Mouse (Mus musculus) forebrain, embryonic 13.5 days (tissue): ENCODE measurements at regions not wholly inside any gene's neighbourhood (a gene's known extent, or its start where the extent isn't known, plus 50 kb on each side); places are given as distances from the start of the nearest gene placed in this dataset.
"Not testable (repeated sequence)": the region's sequence is repeated elsewhere in the genome, so short reads cannot be mapped to it uniquely, and the experiment has no call there.

Source experiments
- ATAC-seq: fragments of 200-750 bp; cut with Nextera tagmentation; 2 replicates; pipeline ENCODE4 v1.8.0; 2017
- H3K27ac ChIP-seq: fragments of 300-500 bp; sonication (generic); 2 replicates; pipeline ENCODE4 v1.5.1; 2015; ENCODE audit warnings: inconsistent platforms, mild to moderate bottlenecking, moderate library complexity
- H3K27me3 ChIP-seq: fragments of 300-500 bp; sonication (generic); 2 replicates; pipeline ENCODE4 v1.6.1; 2015; ENCODE audit warnings: mild to moderate bottlenecking, inconsistent platforms
- H3K36me3 ChIP-seq: fragments of 300-500 bp; sonication (generic); 2 replicates; pipeline ENCODE4 v1.6.1; 2015; ENCODE audit warnings: mild to moderate bottlenecking, inconsistent platforms; ENCODE audit not compliant: poor library complexity, severe bottlenecking
- H3K4me1 ChIP-seq: fragments of 300-500 bp; sonication (generic); 2 replicates; pipeline ENCODE4 v1.6.1; 2015; ENCODE audit warnings: inconsistent platforms
- H3K4me2 ChIP-seq: fragments of 300-500 bp; sonication (generic); 2 replicates; pipeline ENCODE4 v1.6.1; 2015; ENCODE audit warnings: inconsistent platforms, mild to moderate bottlenecking, moderate library complexity
- H3K4me3 ChIP-seq: fragments of 300-500 bp; sonication (generic); 2 replicates; pipeline ENCODE4 v1.5.1; 2015; ENCODE audit warnings: mild to moderate bottlenecking, inconsistent platforms
- H3K9ac ChIP-seq: fragments of 300-500 bp; sonication (generic); 2 replicates; pipeline ENCODE4 v1.6.1; 2015; ENCODE audit warnings: mild to moderate bottlenecking, inconsistent platforms
- H3K9me3 ChIP-seq: fragments of 300-500 bp; sonication (generic); replicated peaks from 2 replicates; pipeline ENCODE4 v1.6.1; 2016; ENCODE audit warnings: inconsistent platforms
- WGBS: fragments of 180-500 bp; shearing (Covaris S2); methylation state at CpG from one replicate; pipeline ENCODE4 v1.1.7; 2015; 5-methylcytosine and 5-hydroxymethylcytosine counted together

DNA sequence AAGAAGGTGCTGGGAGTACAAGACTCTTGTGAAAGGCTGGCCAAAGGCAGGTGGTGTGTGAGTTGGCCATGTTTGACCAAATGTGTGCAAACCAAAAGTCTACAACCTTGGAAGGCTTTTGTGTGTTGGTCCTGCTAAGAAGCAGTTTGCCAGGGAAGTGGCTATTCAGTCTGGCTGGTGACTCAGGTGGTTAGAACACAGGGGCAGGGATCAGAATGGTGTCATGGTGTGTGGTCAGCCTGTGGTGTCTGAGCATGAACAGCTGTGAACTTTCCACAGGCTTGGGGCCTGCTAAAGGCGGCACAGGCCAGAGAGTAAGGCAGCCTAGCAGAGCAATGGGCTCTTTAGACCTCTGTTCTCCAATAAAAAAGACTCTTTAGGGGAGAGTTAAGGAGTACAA, 171.6 kb upstream of the Klf14 start:
- Histone ChIP-seq H3K36me3 (no peaks in the 10 kb centered on the region), H3K27ac (no peak overlapping the region), H3K4me1 (0 out of 2 replicates have a peak, but pooled peaks cover 3% of the 10 kb centered on the region), H3K4me2 (no peak overlapping the region), H3K4me3 (no peak overlapping the region), H3K9me3 (peaks cover 7% of the 10 kb centered on the region; the same call in 1 of the 2 replicates), H3K9ac (no peak overlapping the region), H3K27me3 (no peaks in the 10 kb centered on the region)
- ATAC-seq = no peak
- 91% methylated on average over 1 of the region's 1 CpGs for WGBS

DNA sequence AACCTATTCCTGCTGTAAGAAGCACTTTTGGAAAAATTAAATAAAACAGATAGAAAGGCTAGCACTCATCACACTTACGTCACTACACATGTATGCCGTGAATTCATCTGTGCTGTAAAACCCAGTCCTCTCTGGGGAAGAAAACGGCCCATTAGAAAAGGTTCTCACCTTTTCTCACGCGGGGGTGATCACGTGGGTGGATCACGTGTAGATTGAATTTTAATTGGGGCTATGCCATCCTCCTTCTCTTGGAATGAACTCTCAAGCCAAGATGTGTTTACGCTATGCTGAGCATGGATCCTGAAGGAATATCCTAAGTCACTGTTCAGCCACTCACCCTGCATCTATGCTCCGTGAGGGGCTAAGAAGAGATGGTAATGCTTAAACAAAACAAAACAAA, 172.8 kb upstream of the Klf14 start:
- no peaks in the 10 kb centered on the region for H3K36me3 ChIP-seq
- no peak overlapping the region for H3K4me3 ChIP-seq
- ATAC-seq = no peak
- H3K4me2 ChIP-seq = no peak overlapping the region
- H3K4me1 ChIP-seq = peaks cover 6% of the 10 kb centered on the region; the same call in 1 of the 2 replicates
- no peak overlapping the region for H3K27ac ChIP-seq
- WGBS = 76% methylated on average over 9 of the region's 9 CpGs
- H3K9ac ChIP-seq = no peak overlapping the region
- H3K9me3 ChIP-seq = peaks cover 7% of the 10 kb centered on the region; the same call in 1 of the 2 replicates
- no peaks in the 10 kb centered on the region for H3K27me3 ChIP-seq

DNA sequence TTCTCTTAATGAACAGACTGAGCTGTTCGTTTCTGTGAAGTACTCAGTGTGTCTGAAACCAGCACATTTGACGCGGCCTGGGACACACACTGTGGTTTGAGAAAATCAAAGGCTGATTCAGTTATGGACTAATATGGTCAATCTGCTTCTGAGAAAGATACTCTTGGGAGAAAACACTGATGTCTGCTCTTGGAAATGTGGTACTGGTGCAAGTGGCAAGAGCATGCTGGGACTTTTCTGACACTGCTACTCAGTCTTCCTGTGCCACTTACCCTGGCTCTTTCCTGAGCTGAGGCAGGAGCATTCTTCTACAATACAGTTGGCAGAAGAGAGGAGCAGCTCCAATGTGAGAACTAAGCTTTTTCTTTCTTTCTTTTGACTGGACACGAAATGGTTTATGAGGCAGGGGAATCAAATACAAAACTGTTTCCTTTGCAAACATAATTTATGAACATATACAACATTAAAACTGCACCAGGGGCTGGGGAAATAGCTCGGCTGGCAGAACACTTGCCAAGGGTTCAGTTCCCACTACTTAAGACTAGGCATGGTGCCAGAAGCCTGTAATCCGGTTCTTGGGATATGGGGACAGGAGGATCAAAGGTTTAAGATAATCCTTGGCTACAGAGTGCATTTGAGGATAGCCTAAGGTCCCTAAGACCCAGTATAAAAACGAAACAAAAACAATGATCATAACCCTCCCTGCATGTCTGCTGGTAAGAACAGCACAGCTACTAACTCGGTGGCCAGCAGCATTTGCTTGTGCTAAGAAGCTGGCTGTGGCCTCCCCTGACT, 173.7 kb upstream of the Klf14 start:
- no peak overlapping the region for H3K27ac ChIP-seq
- H3K36me3 ChIP-seq = no peaks in the 10 kb centered on the region
- H3K9ac ChIP-seq = no peak overlapping the region
- WGBS = 74% methylated on average over 8 of the region's 8 CpGs
- peaks cover 7% of the 10 kb centered on the region; the same call in 1 of the 2 replicates for H3K9me3 ChIP-seq
- H3K4me2 ChIP-seq = no peak overlapping the region
- peaks cover 7% of the 10 kb centered on the region; the same call in 1 of the 2 replicates for H3K4me1 ChIP-seq
- no peaks in the 10 kb centered on the region for H3K27me3 ChIP-seq
- H3K4me3 ChIP-seq = no peak overlapping the region
- ATAC-seq = no peak

DNA sequence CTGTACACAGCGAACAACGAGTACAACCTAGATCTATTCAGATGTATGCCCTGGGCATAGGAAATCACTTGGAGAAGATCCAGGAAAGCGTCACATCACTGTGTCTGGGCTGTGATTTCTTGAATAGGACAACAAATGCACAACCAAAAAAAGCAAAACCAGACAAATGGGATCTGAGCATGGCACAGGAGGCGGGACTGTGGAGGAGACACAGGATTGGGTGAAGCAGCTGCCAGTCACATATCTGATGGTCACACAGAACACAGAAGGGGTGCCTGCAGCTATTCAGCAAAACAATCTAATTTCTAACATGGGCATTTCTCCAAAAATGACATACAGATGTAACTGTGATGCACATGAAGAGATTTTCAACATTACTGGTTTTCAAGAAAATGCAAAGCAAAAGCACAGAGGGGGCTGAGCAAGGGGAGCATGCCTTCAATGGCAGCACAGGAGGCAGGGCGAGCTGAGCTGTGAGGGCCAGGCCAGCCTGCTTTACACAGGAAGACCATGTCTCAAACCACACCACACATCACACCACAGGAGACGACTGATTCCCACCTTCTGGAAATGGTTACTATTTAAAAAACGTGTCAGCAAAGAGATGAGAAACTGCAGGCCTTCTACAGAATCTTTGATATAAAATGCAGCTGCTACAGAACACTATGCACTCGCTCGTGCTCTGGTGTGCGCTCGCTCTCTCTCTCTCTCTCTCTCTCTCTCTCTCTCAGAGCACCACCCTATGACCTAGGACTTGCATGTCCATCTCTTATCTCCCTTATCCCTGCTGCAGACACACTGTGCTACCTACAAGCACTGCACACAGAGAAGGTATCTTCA, 175.2 kb upstream of the Klf14 start:
- H3K36me3 ChIP-seq = no peaks in the 10 kb centered on the region
- H3K4me1 ChIP-seq = peaks cover 7% of the 10 kb centered on the region; the same call in 1 of the 2 replicates
- H3K9ac ChIP-seq = no peak overlapping the region
- H3K9me3 ChIP-seq = peaks cover 7% of the 10 kb centered on the region; the same call in 1 of the 2 replicates
- WGBS = 85% methylated on average over 11 of the region's 11 CpGs
- H3K4me3 ChIP-seq = no peak overlapping the region
- H3K27ac ChIP-seq = no peak overlapping the region
- H3K27me3 ChIP-seq = no peaks in the 10 kb centered on the region
- peak; percentile 53 for ATAC-seq
- no peak overlapping the region for H3K4me2 ChIP-seq

DNA sequence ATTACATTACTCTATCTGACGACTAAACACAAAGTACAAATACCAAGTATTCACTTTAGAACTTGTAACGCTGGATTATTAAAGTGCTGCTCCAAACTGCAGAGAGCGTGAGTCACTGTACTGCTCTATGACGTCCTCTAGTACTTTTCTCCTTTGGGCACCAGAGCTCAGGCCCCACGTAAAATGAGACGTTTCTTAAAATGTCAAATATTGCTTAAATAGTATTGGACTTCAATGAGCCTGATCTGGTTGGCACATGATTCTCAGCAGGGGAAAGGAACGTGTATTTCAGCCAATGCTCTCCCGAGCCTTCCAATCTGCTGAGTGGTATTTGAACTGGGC, 175.8 kb upstream of the Klf14 start:
- Histone ChIP-seq H3K9me3 (peaks cover 7% of the 10 kb centered on the region; the same call in 1 of the 2 replicates), H3K9ac (no peak overlapping the region), H3K36me3 (no peaks in the 10 kb centered on the region), H3K4me2 (no peak overlapping the region), H3K4me1 (peaks cover 7% of the 10 kb centered on the region; the same call in 1 of the 2 replicates), H3K27ac (no peak overlapping the region), H3K4me3 (no peak overlapping the region), H3K27me3 (no peaks in the 10 kb centered on the region)
- no peak for ATAC-seq
- WGBS = 87% methylated on average over 8 of the region's 8 CpGs

DNA sequence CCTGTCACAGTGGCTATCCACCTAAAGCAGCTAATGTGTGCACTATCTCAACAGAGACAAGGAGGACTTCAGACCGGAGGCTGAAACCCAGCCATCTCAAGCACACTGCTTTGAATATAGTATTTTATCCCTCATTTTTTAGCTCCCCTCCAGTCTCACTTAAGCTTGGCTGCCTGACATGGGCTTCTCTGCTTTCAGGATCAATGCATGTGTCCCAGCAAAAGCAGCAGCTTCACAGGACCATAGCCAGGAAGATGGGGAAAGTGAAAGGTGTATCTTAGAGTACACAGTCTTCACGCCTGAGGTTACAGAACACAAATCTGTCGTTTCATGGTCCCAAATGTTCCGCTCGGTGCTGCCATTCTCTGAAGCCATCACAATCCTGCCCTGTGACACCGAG, 176.7 kb upstream of the Klf14 start:
- ATAC-seq = no peak
- no peaks in the 10 kb centered on the region for H3K27me3 ChIP-seq
- H3K4me1 ChIP-seq = peaks cover 7% of the 10 kb centered on the region; the same call in 1 of the 2 replicates
- no peaks in the 10 kb centered on the region for H3K36me3 ChIP-seq
- WGBS = 78% methylated on average over 6 of the region's 6 CpGs
- H3K27ac ChIP-seq = no peak overlapping the region
- H3K9ac ChIP-seq = no peak overlapping the region
- H3K4me2 ChIP-seq = no peak overlapping the region
- peaks cover 7% of the 10 kb centered on the region; the same call in 1 of the 2 replicates for H3K9me3 ChIP-seq
- no peak overlapping the region for H3K4me3 ChIP-seq

DNA sequence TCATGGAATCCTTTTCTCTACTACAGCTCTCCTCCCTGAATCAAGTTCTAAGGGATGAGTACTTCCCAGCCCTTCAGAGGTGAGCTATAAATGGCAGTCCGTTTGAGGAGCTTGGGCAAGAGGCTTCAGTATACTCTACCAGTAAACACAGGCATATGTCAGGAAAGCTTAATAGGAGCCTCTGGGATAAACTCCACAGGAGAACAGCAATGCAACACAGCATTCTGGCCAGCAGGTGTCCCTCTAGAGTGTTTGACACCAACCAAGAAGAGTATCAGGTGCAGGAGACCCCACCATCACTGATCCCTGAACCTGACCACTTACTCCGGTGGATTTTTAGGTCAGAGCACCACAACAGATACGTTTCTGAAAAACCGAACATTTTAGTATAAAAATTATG, 178.0 kb upstream of the Klf14 start:
- H3K9me3 ChIP-seq = peaks cover 7% of the 10 kb centered on the region; the same call in 1 of the 2 replicates
- H3K27ac ChIP-seq = no peak overlapping the region
- H3K4me2 ChIP-seq = no peak overlapping the region
- no peak overlapping the region for H3K4me3 ChIP-seq
- no peaks in the 10 kb centered on the region for H3K36me3 ChIP-seq
- no peaks in the 10 kb centered on the region for H3K27me3 ChIP-seq
- peak; percentile 33; the same call in 1 of the 2 replicates for ATAC-seq
- no peak overlapping the region for H3K9ac ChIP-seq
- peaks cover 7% of the 10 kb centered on the region; the same call in 1 of the 2 replicates for H3K4me1 ChIP-seq
- WGBS = 61% methylated on average over 4 of the region's 4 CpGs

DNA sequence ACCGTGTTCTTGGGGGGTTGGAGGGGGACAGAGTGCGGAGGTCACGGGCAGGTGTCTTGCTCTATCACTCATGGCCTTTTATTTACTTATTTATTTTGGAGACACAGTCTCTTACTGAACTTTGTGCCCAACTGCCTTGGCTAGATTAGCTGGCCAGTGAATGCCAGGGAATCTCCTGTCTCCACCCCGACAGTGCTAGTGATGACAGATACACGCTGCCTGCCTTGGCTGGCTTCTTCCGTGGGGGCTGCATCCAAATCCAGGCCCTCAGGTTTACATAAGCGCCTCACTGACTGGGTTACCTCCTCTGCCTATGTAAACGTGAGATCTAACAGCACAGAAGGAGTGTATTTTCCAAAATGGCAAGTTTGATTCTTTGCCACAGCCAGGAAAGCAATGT, 178.5 kb upstream of the Klf14 start:
- 92% methylated on average over 8 of the region's 8 CpGs for WGBS
- Histone ChIP-seq H3K9me3 (peaks cover 7% of the 10 kb centered on the region; the same call in 1 of the 2 replicates), H3K36me3 (no peaks in the 10 kb centered on the region), H3K4me3 (no peak overlapping the region), H3K27me3 (no peaks in the 10 kb centered on the region), H3K9ac (no peak overlapping the region), H3K4me2 (no peak overlapping the region), H3K4me1 (peaks cover 7% of the 10 kb centered on the region; the same call in 1 of the 2 replicates), H3K27ac (no peak overlapping the region)
- ATAC-seq = no peak

DNA sequence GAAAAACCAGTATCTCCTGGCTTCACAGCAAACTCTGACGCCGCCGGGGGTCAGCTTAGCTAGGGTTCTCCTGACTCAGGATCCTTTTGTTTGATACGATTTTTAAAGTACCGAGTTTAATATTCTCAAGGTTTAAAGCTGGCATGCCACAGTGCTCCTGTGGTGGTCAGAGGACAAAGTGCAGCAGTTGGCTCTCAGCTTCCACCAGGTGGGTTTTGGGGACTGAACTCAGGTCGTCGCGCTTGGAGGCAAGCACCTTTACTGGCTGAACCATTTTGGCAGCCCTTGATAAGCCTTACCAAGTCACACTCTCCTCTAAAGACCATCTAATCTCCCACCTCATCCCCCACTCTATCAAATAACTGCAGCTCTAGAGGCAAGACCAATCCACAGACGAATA, 181.1 kb upstream of the Klf14 start:
- no peak for ATAC-seq
- Histone ChIP-seq H3K4me3 (no peak overlapping the region), H3K9ac (no peak overlapping the region), H3K27me3 (no peaks in the 10 kb centered on the region), H3K9me3 (no peaks in the 10 kb centered on the region), H3K4me1 (peaks cover 4% of the 10 kb centered on the region; the same call in 1 of the 2 replicates), H3K27ac (no peak overlapping the region), H3K4me2 (no peak overlapping the region), H3K36me3 (no peaks in the 10 kb centered on the region)
- 91% methylated on average over 9 of the region's 9 CpGs for WGBS

DNA sequence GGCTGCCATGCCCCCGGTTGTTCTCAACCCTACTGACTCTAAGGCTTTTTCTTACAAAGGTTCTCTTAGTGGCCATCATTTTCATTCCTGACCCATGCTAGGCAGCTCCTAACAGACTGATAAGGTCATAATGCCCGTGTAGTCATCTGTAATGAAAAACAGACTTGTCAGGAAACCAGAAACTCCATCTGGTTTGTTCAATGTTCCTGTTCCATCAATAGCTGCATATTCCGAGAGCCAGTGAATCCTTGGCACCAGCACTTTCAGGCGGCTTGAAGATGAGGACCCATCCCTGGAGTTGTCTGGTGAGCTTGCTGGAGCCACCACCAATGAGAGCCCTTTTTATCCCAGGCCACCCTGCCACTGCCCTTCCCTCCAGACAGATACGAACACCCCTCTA, 181.7 kb upstream of the Klf14 start:
- Histone ChIP-seq H3K4me2 (no peak overlapping the region), H3K9ac (no peak overlapping the region), H3K9me3 (no peaks in the 10 kb centered on the region), H3K36me3 (no peaks in the 10 kb centered on the region), H3K4me1 (peaks cover 4% of the 10 kb centered on the region; the same call in 1 of the 2 replicates), H3K4me3 (no peak overlapping the region), H3K27ac (no peak overlapping the region), H3K27me3 (no peaks in the 10 kb centered on the region)
- WGBS = 93% methylated on average over 5 of the region's 5 CpGs
- ATAC-seq = no peak

DNA sequence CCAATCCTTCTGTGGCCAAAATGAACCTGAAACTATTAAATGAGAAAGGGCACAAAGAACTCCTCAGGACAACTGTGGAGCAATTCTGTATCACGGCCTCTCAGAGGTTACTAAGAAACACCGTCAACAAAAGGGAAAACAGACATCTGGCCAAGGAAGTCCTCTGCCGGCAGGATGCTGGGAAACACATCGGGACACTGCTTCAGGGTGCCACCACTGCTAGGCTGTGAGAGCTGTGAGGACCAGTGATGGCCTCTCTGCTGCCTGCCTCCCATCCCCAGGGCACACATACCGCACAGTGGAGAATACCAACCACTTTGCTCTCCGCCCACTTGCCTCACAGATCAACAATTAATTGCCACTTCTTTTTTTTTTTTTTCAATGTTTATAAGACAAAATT, 182.6 kb upstream of the Klf14 start:
- H3K27ac ChIP-seq = no peak overlapping the region
- H3K9me3 ChIP-seq = no peaks in the 10 kb centered on the region
- H3K4me2 ChIP-seq = no peak overlapping the region
- WGBS = 78% methylated on average over 6 of the region's 6 CpGs
- peaks cover 4% of the 10 kb centered on the region; the same call in 1 of the 2 replicates for H3K4me1 ChIP-seq
- H3K4me3 ChIP-seq = no peak overlapping the region
- no peak overlapping the region for H3K9ac ChIP-seq
- ATAC-seq = no peak
- H3K36me3 ChIP-seq = no peaks in the 10 kb centered on the region
- H3K27me3 ChIP-seq = no peaks in the 10 kb centered on the region

DNA sequence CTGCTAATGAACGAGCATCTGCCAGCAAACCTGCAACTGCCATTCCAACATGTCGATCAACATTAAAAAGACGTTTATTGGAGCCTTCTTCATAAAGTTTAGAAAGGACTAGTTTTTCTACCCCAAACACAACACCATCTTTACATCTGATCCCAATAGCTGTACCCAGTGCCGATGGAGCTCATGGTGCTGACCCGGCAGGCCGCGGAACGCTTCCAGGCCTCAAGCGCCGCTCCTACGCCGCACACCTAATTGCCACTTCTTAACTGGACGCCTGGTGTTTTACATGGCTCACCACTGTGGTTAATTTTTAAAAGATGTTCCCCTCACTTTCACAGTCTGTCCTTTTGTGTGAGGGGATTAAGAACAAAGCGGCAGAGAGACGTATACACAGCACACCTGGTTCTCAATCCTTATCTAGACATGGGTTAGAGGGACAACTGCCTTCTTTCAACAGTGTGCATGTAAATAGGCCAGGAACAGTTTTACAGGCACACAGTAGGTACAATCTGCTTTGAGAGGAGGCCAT, 183.7 kb upstream of the Klf14 start:
- not testable (repeated sequence) for H3K9ac ChIP-seq, H3K9me3 ChIP-seq, ATAC-seq, H3K4me2 ChIP-seq, H3K27me3 ChIP-seq, H3K4me3 ChIP-seq, H3K4me1 ChIP-seq, H3K27ac ChIP-seq, H3K36me3 ChIP-seq
- WGBS = 92% methylated on average over 15 of the region's 15 CpGs
